Mouse (Mus musculus): ENCODE results near the gene Sdf2.
A peak's percentile ranks its signal among the peaks of the same experiment; 100 is the strongest.
"Not testable (repeated sequence)": the region's sequence is repeated elsewhere in the genome, so short reads cannot be mapped to it uniquely, and the experiment has no call there.

DNA sequence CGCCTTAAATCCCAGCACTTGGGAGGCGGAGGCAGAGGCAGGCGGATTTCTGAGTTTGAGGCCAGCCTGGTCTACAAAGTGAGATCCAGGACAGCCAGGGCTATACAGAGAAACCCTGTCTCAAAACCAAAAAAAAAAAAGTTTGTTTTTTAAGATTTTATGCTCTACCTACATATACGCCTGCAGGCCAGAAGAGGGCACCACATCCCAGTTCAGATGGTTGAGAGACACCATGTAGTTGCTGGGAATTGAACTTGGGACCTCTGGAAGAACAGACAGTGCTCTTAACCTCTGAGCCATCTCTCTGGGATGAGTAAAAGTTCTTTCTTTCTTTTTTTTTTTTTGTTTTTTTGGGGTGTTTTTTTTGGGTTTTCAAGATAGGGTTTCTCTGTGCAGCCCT lies 30.6 kb downstream of the Sdf2 start:
- TF ChIP-seq CTCF (IDR thresholded peaks at IDR 0.05; ENCODE audit: low read depth): peak; percentile 50
- not testable (repeated sequence) for TF ChIP-seq EP300 (IDR thresholded peaks at IDR 0.05; ENCODE audit: low read depth)

All from liver, embryonic 14.5 days (tissue).